Mouse (Mus musculus): ENCODE results near the gene Cyp26b1. TPM values are rescaled to one million over a fixed set of nuclear protein-coding genes. Genes with fewer than 3 reads are reported as not detected.

Cyp26b1 gene
- polyA plus RNA-seq, 1 experiment from 2014 or later: 6.4 TPM

- TF ChIP-seq CTCF (IDR thresholded peaks at IDR 0.05; ENCODE audit: low read depth) (no peak), EP300 (optimal IDR thresholded peaks at IDR 0.05) (no peak)
- Histone ChIP-seq H3K4me1 (replicated peaks; ENCODE audit: control insufficient read depth, insufficient read depth) (peaks cover 19% of the 10 kb centered on the region), H3K9me3 (ENCODE audit: control insufficient read depth, low read length) (no peaks in the 10 kb centered on the region), H3K27me3 (ENCODE audit: control insufficient read depth, insufficient read depth, low read length) (peaks cover 11% of the 10 kb centered on the region; the same call in 1 of the 2 replicates), H3K9ac (ENCODE audit: low read length) (no peak overlapping the region), H3K4me2 (replicated peaks; ENCODE audit: low read depth) (no peak overlapping the region), H3K27ac (replicated peaks) (no peak overlapping the region), H3K36me3 (ENCODE audit: control insufficient read depth, insufficient read depth, low read length) (no peaks in the 10 kb centered on the region), H3K4me3 (ENCODE audit: low read depth, low read length) (no peak overlapping the region)
- DNase-seq (ENCODE audit: low spot score) (no peak), ATAC-seq (ENCODE audit: low FRiP score, low TSS enrichment) (no peak)
- WGBS: 61% methylated on average over 9 of the region's 9 CpGs
Measured at GRCm38 (mm10) chr6:84581833-84582445, 11.8 kb downstream of the Cyp26b1 start.

GRCm38 (mm10) chr6:84580979-84581832, 12.5 kb downstream of the Cyp26b1 start:
- Histone ChIP-seq H3K36me3 (ENCODE audit: control insufficient read depth, insufficient read depth, low read length) (no peaks in the 10 kb centered on the region), H3K4me2 (replicated peaks; ENCODE audit: low read depth) (no peak overlapping the region), H3K4me3 (ENCODE audit: low read depth, low read length) (no peak overlapping the region), H3K4me1 (replicated peaks; ENCODE audit: control insufficient read depth, insufficient read depth) (peaks cover 19% of the 10 kb centered on the region), H3K27ac (replicated peaks) (no peak overlapping the region), H3K9ac (ENCODE audit: low read length) (no peak overlapping the region), H3K9me3 (ENCODE audit: control insufficient read depth, low read length) (no peaks in the 10 kb centered on the region), H3K27me3 (ENCODE audit: control insufficient read depth, insufficient read depth, low read length) (peaks cover 9% of the 10 kb centered on the region; the same call in 1 of the 2 replicates)
- TF ChIP-seq EP300 (optimal IDR thresholded peaks at IDR 0.05): no peak
- WGBS: 72% methylated on average over 6 of the region's 6 CpGs
- DNase-seq (ENCODE audit: low spot score) (no peak), ATAC-seq (ENCODE audit: low FRiP score, low TSS enrichment) (no peak)

- TF ChIP-seq EP300 (optimal IDR thresholded peaks at IDR 0.05) (no peak), CTCF (IDR thresholded peaks at IDR 0.05; ENCODE audit: low read depth) (no peak)
- whole genome bisulfite sequencing: 49% methylated on average over 8 of the region's 8 CpGs
- Histone ChIP-seq H3K27me3 (ENCODE audit: control insufficient read depth, insufficient read depth, low read length) (peaks cover 3% of the 10 kb centered on the region; the same call in 1 of the 2 replicates), H3K9me3 (ENCODE audit: control insufficient read depth, low read length) (no peaks in the 10 kb centered on the region), H3K4me3 (ENCODE audit: low read depth, low read length) (no peak overlapping the region), H3K27ac (replicated peaks) (no peak overlapping the region), H3K4me2 (replicated peaks; ENCODE audit: low read depth) (no peak overlapping the region), H3K36me3 (ENCODE audit: control insufficient read depth, insufficient read depth, low read length) (no peaks in the 10 kb centered on the region), H3K4me1 (replicated peaks; ENCODE audit: control insufficient read depth, insufficient read depth) (peaks cover 7% of the 10 kb centered on the region), H3K9ac (ENCODE audit: low read length) (no peak overlapping the region)
- DNase-seq (ENCODE audit: low spot score): no peak
- ATAC-seq (ENCODE audit: low FRiP score, low TSS enrichment): no peak
Measured at GRCm38 (mm10) chr6:84579508-84579907, 14.2 kb downstream of the Cyp26b1 start.

- no peaks in the 10 kb centered on the region for H3K9me3 ChIP-seq (ENCODE audit: control insufficient read depth, low read length)
- H3K27me3 ChIP-seq (ENCODE audit: control insufficient read depth, insufficient read depth, low read length): peaks cover 3% of the 10 kb centered on the region; the same call in 1 of the 2 replicates
- H3K9ac ChIP-seq (ENCODE audit: low read length): no peak overlapping the region
- no peak overlapping the region for H3K4me3 ChIP-seq (ENCODE audit: low read depth, low read length)
- H3K36me3 ChIP-seq (ENCODE audit: control insufficient read depth, insufficient read depth, low read length): no peaks in the 10 kb centered on the region
- ATAC-seq (ENCODE audit: low FRiP score, low TSS enrichment) (no peak), DNase-seq (ENCODE audit: low spot score) (no peak)
- WGBS: 18% methylated on average over 5 of the region's 5 CpGs
- H3K4me2 ChIP-seq (replicated peaks; ENCODE audit: low read depth): no peak overlapping the region
- peaks cover 7% of the 10 kb centered on the region for H3K4me1 ChIP-seq (replicated peaks; ENCODE audit: control insufficient read depth, insufficient read depth)
- no peak overlapping the region for H3K27ac ChIP-seq (replicated peaks)
- TF ChIP-seq EP300 (optimal IDR thresholded peaks at IDR 0.05): no peak
- TF ChIP-seq CTCF (IDR thresholded peaks at IDR 0.05; ENCODE audit: low read depth): peak; percentile 81
Measured at GRCm38 (mm10) chr6:84578928-84579327, 14.8 kb downstream of the Cyp26b1 start.

GRCm38 (mm10) chr6:84577898-84578297, 15.8 kb downstream of the Cyp26b1 start:
- H3K4me3 ChIP-seq (ENCODE audit: low read depth, low read length): no peak overlapping the region
- H3K36me3 ChIP-seq (ENCODE audit: control insufficient read depth, insufficient read depth, low read length): no peaks in the 10 kb centered on the region
- no peak overlapping the region for H3K9ac ChIP-seq (ENCODE audit: low read length)
- no peak overlapping the region for H3K27ac ChIP-seq (replicated peaks)
- no peak for TF ChIP-seq EP300 (optimal IDR thresholded peaks at IDR 0.05)
- no peak for TF ChIP-seq CTCF (IDR thresholded peaks at IDR 0.05; ENCODE audit: low read depth)
- no peak overlapping the region for H3K4me2 ChIP-seq (replicated peaks; ENCODE audit: low read depth)
- no peak for DNase-seq (ENCODE audit: low spot score)
- H3K4me1 ChIP-seq (replicated peaks; ENCODE audit: control insufficient read depth, insufficient read depth): no peaks in the 10 kb centered on the region; the same call in 1 of the 2 replicates
- WGBS: 75% methylated on average over 4 of the region's 4 CpGs
- no peaks in the 10 kb centered on the region for H3K9me3 ChIP-seq (ENCODE audit: control insufficient read depth, low read length)
- no peak for ATAC-seq (ENCODE audit: low FRiP score, low TSS enrichment)
- H3K27me3 ChIP-seq (ENCODE audit: control insufficient read depth, insufficient read depth, low read length): peaks cover 3% of the 10 kb centered on the region; the same call in 1 of the 2 replicates
